Mouse (Mus musculus) activated CD4-positive, CD25-positive, alpha-beta regulatory T cell, adult 4 months (primary cell): ENCODE results near the gene Hnrnpa1. TPM values are rescaled to one million over a fixed set of nuclear protein-coding genes. Genes with fewer than 3 reads are reported as not detected.
"Not testable (repeated sequence)": the region's sequence is repeated elsewhere in the genome, so short reads cannot be mapped to it uniquely, and the experiment has no call there.

ENCODE experiments used
- ATAC-seq: one replicate; pipeline ENCODE4 v1.8.0; 2017
- polyA plus RNA-seq, 2 experiments: library from polyadenylated mRNA; unstranded; fragments of 100-300 nt; shearing (Covaris generic); gene quantifications; one replicate each; pipeline ENCODE4 v1.2.1; 2017

Hnrnpa1 gene
- polyA plus RNA-seq, 2 experiments from 2014 or later = 335 to 345 TPM

DNA sequence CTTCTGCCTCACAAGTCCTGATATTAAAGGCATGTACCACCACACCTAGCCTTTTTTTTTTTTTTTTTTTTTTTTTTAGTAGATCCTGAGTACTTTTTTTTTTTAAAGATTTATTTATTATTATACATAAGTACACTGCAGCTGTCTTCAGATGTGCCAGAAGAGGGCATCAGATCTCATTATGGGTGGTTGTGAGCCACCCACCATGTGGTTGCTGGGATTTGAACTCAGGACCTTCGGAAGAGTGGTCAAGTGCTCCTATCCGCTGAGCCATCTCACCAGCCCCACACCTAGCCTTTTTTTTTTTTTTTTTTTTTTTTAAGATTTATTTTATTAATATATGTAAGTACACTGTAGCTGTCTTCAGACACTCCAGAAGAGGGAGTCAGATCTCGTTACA, 35.7 kb downstream of the Hnrnpa1 start:
- not testable (repeated sequence) for ATAC-seq

GRCm38 (mm10) chr15:103277949-103278348, 37.7 kb downstream of the Hnrnpa1 start:
- no peak for ATAC-seq

- ATAC-seq = peak; percentile 36
These were observed 39.5 kb downstream of the Hnrnpa1 start for GRCm38 (mm10) chr15:103279750-103280149.

- ATAC-seq = no peak
These were observed 40.7 kb downstream of the Hnrnpa1 start for GRCm38 (mm10) chr15:103280817-103281464.

DNA sequence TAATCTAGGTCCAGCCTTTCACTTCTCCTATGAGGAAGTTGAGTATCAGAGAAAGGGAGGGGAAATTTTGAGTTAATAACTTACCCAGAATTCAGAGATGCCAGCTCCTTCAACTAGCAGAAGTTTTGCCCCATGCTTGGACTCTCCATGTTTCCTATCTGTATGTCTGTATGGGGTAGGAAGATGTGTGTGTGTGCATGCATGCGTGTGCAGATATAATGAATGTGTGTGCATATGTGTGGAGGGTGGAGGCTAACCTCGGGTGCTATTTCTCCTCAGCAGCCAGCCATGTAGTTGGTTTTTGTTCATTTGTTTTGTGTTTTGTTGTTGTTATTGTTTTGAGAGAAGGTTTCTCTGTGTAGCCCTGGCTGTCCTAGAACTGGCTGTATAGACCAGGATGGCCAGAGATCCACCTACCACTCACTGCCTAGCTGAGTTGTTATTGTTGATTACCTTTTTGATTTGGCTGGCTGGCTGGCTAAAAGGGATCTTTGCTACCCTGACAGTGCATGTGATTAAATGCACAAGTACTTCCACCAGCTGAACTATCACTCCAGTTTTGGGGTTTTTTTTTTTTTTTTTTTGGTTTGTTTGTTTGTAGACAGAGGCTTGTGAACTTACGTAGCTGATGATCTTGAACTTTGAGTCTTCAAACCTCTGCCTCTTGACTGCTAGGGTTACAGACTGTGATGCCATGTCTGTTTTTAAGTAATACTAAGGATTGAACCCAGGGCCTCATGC, 41.4 kb downstream of the Hnrnpa1 start:
- ATAC-seq = no peak

GRCm38 (mm10) chr15:103284066-103284465, 43.8 kb downstream of the Hnrnpa1 start:
- ATAC-seq = no peak

DNA sequence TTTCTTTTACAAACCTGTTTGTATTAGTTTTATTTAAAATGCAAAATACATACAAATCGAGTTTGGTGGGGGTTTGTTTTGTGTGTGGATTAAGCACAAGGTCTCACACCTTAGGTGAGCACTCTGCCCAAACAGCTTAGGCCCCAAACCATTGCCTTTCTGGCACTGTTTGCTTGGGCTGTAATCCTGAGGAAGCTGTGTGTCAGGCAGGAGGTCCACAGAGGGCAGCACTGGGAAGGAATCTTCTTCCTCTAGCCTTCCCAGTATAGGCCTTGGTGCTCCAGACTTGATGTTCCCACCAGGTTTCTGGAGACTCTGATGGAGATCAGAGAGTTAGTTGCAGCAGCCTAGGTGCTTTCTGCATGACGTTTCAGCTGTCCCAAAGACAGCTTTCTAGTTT, 44.4 kb downstream of the Hnrnpa1 start:
- no peak for ATAC-seq

DNA sequence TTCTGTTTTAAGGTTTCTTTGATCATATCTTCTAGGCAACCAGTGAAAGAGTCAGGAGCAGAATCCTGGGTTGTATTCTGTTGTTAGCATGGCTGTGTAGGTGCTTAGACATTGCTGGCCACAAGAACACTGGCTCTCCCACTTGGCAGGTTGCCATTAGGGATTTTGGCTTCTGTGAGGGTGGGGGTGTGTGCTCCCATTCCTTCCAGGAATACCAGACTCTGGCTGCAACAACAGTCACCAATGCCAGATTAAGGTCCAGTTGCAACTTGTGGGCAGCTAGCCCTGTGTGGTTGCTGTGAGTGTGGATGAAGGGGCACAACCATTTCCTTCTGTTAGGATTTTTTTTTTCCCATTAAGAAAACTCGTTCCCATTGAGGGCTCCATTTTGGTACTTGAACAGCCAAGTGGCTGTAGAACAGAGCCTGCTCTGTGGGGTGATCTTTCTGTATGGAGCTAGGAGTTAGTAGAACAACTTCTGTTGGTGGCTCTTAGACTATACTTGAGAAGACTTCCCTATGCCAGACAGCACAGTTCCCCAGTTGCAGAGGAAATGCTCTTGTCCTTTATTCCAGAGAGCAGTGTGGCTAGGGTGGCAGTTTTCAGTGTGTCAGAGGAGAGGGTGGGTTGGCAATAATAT, 45.7 kb downstream of the Hnrnpa1 start:
- no peak for ATAC-seq

- no peak for ATAC-seq
These were observed 49.4 kb downstream of the Hnrnpa1 start for GRCm38 (mm10) chr15:103289600-103289999.

DNA sequence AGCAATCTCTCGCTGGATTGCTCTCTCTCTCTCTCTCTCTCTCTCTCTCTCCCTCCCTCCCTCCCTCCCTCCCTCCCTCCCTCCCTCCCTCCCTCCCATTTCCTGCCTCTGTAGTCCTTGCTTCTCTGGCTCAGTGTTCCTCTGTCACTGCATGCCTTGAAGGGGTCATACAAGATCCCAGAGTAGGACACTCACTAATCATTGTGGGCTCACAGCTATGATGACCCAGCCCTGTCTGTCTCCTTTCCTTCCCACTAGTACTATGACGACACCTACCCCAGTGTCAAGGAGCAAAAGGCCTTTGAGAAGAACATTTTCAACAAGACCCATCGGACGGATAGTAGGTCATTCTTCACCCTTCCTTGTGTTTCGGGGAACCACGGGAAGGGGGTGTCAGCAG, 50.2 kb downstream of the Hnrnpa1 start:
- no peak for ATAC-seq

- ATAC-seq = no peak
These were observed 50.6 kb downstream of the Hnrnpa1 start for GRCm38 (mm10) chr15:103290843-103291242.

GRCm38 (mm10) chr15:103292673-103293345, 52.6 kb downstream of the Hnrnpa1 start:
- ATAC-seq = no peak

GRCm38 (mm10) chr15:103293375-103293774, 53.1 kb downstream of the Hnrnpa1 start:
- ATAC-seq = no peak

DNA sequence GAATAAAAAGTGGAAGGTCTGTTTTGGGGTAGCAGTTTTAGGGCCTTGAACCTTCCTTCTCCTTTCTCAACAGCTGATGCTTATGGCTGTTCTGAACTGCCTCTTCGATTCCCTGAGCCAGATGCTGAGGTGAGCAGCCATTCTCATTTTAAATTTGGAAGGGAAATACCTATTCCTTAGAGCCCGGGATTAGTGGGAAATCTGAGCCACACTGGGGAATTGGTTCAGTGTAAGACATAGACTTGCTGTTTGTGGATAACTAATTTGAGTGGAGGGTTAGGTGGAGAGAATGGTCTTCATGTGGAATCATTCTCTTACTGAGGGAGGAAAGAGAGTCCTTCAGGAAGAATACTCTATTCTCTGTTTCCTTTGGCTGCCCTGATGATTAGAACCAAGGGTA, 54.4 kb downstream of the Hnrnpa1 start:
- no peak for ATAC-seq

- no peak for ATAC-seq
These were observed 55.6 kb downstream of the Hnrnpa1 start for GRCm38 (mm10) chr15:103295851-103296250.

Other genes starting within 250 kb of the Hnrnpa1 start
- under 1 TPM in 1 of 2 experiments, not detected in 1; 0.15 TPM for gene Hoxc8, start 249.8 kb upstream of the Hnrnpa1 start, polyA plus RNA-seq
- not detected for gene Hoxc6, start 242.2 kb upstream of the Hnrnpa1 start, polyA plus RNA-seq
- not detected for gene Hoxc4, start 221.5 kb upstream of the Hnrnpa1 start, polyA plus RNA-seq
- 1 to 10 TPM; 4.0 to 5.8 TPM for gene Smug1, start 73.3 kb upstream of the Hnrnpa1 start, polyA plus RNA-seq
- gene Cbx5, start 616 bp upstream of the Hnrnpa1 start, polyA plus RNA-seq = 10 to 100 TPM; 30.9 to 34.2 TPM
- 1 to 10 TPM; 1.2 TPM for gene Nfe2, start 18.0 kb downstream of the Hnrnpa1 start, polyA plus RNA-seq
- gene Copz1, start 32.3 kb downstream of the Hnrnpa1 start, polyA plus RNA-seq = 100 to 1,000 TPM; 231 to 266 TPM
- gene Gpr84, start 70.2 kb downstream of the Hnrnpa1 start, polyA plus RNA-seq = not detected
- gene Zfp385a, start 99.7 kb downstream of the Hnrnpa1 start, polyA plus RNA-seq = not detected
- 1 to 10 TPM; 1.3 to 2.2 TPM for gene Itga5, start 126.3 kb downstream of the Hnrnpa1 start, polyA plus RNA-seq
- not detected for gene Gtsf1, start 190.0 kb downstream of the Hnrnpa1 start, polyA plus RNA-seq
- not detected for gene Gtsf2, start 208.0 kb downstream of the Hnrnpa1 start, polyA plus RNA-seq
- 10 to 100 TPM; 65.6 to 80.2 TPM for gene Nckap1l, start 213.4 kb downstream of the Hnrnpa1 start, polyA plus RNA-seq